ENCODE assay signal across 16 mouse cellular contexts in the genomic region with DNA sequence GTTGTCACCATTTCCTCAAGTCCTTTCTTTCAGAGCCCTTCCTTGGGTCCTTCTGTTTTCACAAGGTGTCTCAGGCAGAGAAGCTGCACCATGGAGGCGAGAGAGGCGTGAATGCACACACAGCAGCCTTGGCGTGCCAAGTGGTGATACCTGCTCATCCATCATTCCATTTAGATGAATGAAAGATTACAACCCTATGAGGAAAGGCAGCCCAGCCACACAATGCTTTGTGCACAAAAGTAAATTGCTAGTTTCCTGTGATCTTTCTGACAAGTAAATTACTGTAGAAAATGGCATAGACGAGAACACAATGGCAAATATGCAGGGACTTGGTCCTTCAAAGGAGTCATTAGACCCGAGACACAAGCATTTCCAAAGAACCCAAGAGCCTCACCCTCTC.
"Had no signal": no experiment of that assay in that cellular context is flagged by ENCODE, and none has a peak within 500 bp of the region (broad histone marks: within the 10 kb centered on the region; RNA-seq: fewer than 3 reads in every experiment).

No protein-coding gene starts in this region.

- H3K4me1 ChIP-seq: limb, embryonic 15.5 days; liver, embryonic 12.5 days; megakaryocyte, embryonic 14.5 days had no signal

- DNase-seq: kidney, postnatal 36 days; layer of hippocampus, adult 9-11 months; layer of hippocampus, postnatal 36 days; lung, embryonic 14.5 days; lung, postnatal 10 days; right cerebral cortex, adult 18-20 months; right cerebral cortex, postnatal 25 days; thymus, adult 18-20 months; thymus, postnatal 14 days had no signal

- H3K27me3 ChIP-seq: limb, embryonic 15.5 days; liver, embryonic 12.5 days; megakaryocyte, embryonic 14.5 days; midbrain, embryonic 12.5 days had no signal

- ATAC-seq: liver, embryonic 12.5 days had no signal

- H3K4me3 ChIP-seq: limb, embryonic 15.5 days; liver, embryonic 12.5 days; megakaryocyte, embryonic 14.5 days; midbrain, embryonic 12.5 days had no signal

- H3K4me2 ChIP-seq: limb, embryonic 15.5 days; liver, embryonic 12.5 days; lung, embryonic 14.5 days; midbrain, embryonic 12.5 days had no signal

- H3K9ac ChIP-seq: limb, embryonic 15.5 days; liver, embryonic 12.5 days; lung, embryonic 14.5 days; midbrain, embryonic 12.5 days had no signal

- H3K27ac ChIP-seq: kidney, postnatal 0 days; limb, embryonic 15.5 days; liver, embryonic 12.5 days; macrophage; midbrain, embryonic 12.5 days; stomach, postnatal 0 days had no signal

- H3K36me3 ChIP-seq: limb, embryonic 15.5 days; liver, embryonic 12.5 days; midbrain, embryonic 12.5 days had no signal

- H3K9me3 ChIP-seq: limb, embryonic 15.5 days; liver, embryonic 12.5 days; megakaryocyte, embryonic 14.5 days; midbrain, embryonic 12.5 days had no signal
